Mouse (Mus musculus) layer of hippocampus, postnatal 36 days (tissue): ENCODE data around the gene Gata2. TPM values are rescaled to one million over a fixed set of nuclear protein-coding genes. Genes with fewer than 3 reads are reported as not detected.
A peak's percentile ranks its signal among the peaks of the same experiment; 100 is the strongest.

ENCODE experiments used
- DNase-seq, 2 experiments: peaks; one replicate each; pipeline ENCODE4 v3.0.0; 2022
- total RNA-seq, 2 experiments: library from RNA; stranded (reverse); gene quantifications; 2 replicates each; pipeline ENCODE4 v1.2.3; 2021

Gata2 gene
- total RNA-seq, 2 experiments from 2014 or later = 3.7 to 7.8 TPM

- DNase-seq = no peak
These were observed 16.5 kb downstream of the Gata2 start for GRCm38 (mm10) chr6:88210182-88210581.

GRCm38 (mm10) chr6:88215797-88216196 is 22.1 kb downstream of the Gata2 start:
- DNase-seq = no peak

GRCm38 (mm10) chr6:88216199-88216598 is 22.5 kb downstream of the Gata2 start:
- DNase-seq = no peak

- no peak for DNase-seq
These were observed 25.4 kb downstream of the Gata2 start for GRCm38 (mm10) chr6:88219094-88219493.

GRCm38 (mm10) chr6:88221968-88222367 is 28.3 kb downstream of the Gata2 start, which contains the start of gene Dnajb8:
Gene Dnajb8 (plus strand): TSS chr6:88222268.
- DNase-seq = no peak

- DNase-seq = no peak
These were observed 32.9 kb downstream of the Gata2 start for GRCm38 (mm10) chr6:88226570-88226994.

GRCm38 (mm10) chr6:88227537-88227936 is 33.8 kb downstream of the Gata2 start:
- no peak for DNase-seq

- DNase-seq = no peak
These were observed 35.5 kb downstream of the Gata2 start for GRCm38 (mm10) chr6:88229221-88229620.

- DNase-seq = no peak
These were observed 38.1 kb downstream of the Gata2 start for GRCm38 (mm10) chr6:88231821-88232220.

- DNase-seq = no peak
These were observed 38.5 kb downstream of the Gata2 start for GRCm38 (mm10) chr6:88232221-88232620.

GRCm38 (mm10) chr6:88233996-88234395 is 40.3 kb downstream of the Gata2 start:
- no peak for DNase-seq

- no peak for DNase-seq
These were observed 41.8 kb downstream of the Gata2 start for GRCm38 (mm10) chr6:88235461-88235860.

GRCm38 (mm10) chr6:88235983-88236382 is 42.3 kb downstream of the Gata2 start:
- no peak for DNase-seq

GRCm38 (mm10) chr6:88236513-88236912 is 42.8 kb downstream of the Gata2 start:
- no peak for DNase-seq

- peak; percentile 14 to 30 for DNase-seq
These were observed 48.9 kb downstream of the Gata2 start for GRCm38 (mm10) chr6:88242604-88243003.

GRCm38 (mm10) chr6:88249231-88249630 is 55.5 kb downstream of the Gata2 start:
- no peak for DNase-seq

- DNase-seq = no peak
These were observed 57.7 kb downstream of the Gata2 start for GRCm38 (mm10) chr6:88251396-88251795.

- DNase-seq = no peak
These were observed 58.2 kb downstream of the Gata2 start for GRCm38 (mm10) chr6:88251798-88252478.

- no peak for DNase-seq
These were observed 60.4 kb downstream of the Gata2 start for GRCm38 (mm10) chr6:88254082-88254481.

- no peak for DNase-seq
These were observed 61.7 kb downstream of the Gata2 start for GRCm38 (mm10) chr6:88255435-88255834.
